Mouse (Mus musculus) testis, adult 2 months (tissue): Measurements from ENCODE around the gene Gm14226. TPM values are rescaled to one million over a fixed set of nuclear protein-coding genes. Genes with fewer than 3 reads are reported as not detected.
"Not testable (repeated sequence)": the region's sequence is repeated elsewhere in the genome, so short reads cannot be mapped to it uniquely, and the experiment has no call there.

ENCODE experiments used
- H3K27ac ChIP-seq: fragments of 200-500 bp; 2 replicates; pipeline ENCODE4 v1.5.1; 2012; ENCODE audit warnings: low read depth, low read length; ENCODE audit not compliant: control insufficient read depth, insufficient read depth
- H3K27me3 ChIP-seq: fragments of 200-500 bp; 2 replicates; pipeline ENCODE4 v1.6.1; 2012; ENCODE audit warnings: mild to moderate bottlenecking, low read length, moderate library complexity; ENCODE audit not compliant: control insufficient read depth, insufficient read depth
- H3K36me3 ChIP-seq: fragments of 200-500 bp; 2 replicates; pipeline ENCODE4 v1.6.1; 2012; ENCODE audit warnings: mild to moderate bottlenecking, low read length; ENCODE audit not compliant: control insufficient read depth, insufficient read depth
- H3K4me1 ChIP-seq: fragments of 200-500 bp; 2 replicates; pipeline ENCODE4 v1.6.1; 2012; ENCODE audit warnings: low read length; ENCODE audit not compliant: control insufficient read depth, insufficient read depth
- H3K4me3 ChIP-seq: fragments of 200-500 bp; 2 replicates; pipeline ENCODE4 v1.5.1; 2012; ENCODE audit warnings: low read depth, mild to moderate bottlenecking, low read length, moderate library complexity, mixed read lengths; ENCODE audit not compliant: control insufficient read depth
- CTCF ChIP-seq: fragments of 200-500 bp; IDR thresholded peaks from 2 replicates; pipeline ENCODE4 v1.5.1; 2012; ENCODE audit warnings: low read depth, mild to moderate bottlenecking, inconsistent platforms, low read length, moderate library complexity; ENCODE audit not compliant: control insufficient read depth, insufficient read depth, insufficient replicate concordance
- POLR2A ChIP-seq: fragments of 200-500 bp; IDR thresholded peaks from 2 replicates; pipeline ENCODE4 v1.6.1; 2012; ENCODE audit warnings: low read depth, mild to moderate bottlenecking, inconsistent platforms, low read length, moderate library complexity; ENCODE audit not compliant: control insufficient read depth
- polyA plus RNA-seq: library from polyadenylated mRNA; depleted of rRNA; stranded (reverse); fragments of >200 nt; gene quantifications from 2 replicates; pipeline ENCODE4 v1.2.3, GENCODE M21; 2012; rRNA removed

The Gm14226 gene
- 42.6 and 58.7 TPM in 2 replicates for polyA plus RNA-seq

DNA sequence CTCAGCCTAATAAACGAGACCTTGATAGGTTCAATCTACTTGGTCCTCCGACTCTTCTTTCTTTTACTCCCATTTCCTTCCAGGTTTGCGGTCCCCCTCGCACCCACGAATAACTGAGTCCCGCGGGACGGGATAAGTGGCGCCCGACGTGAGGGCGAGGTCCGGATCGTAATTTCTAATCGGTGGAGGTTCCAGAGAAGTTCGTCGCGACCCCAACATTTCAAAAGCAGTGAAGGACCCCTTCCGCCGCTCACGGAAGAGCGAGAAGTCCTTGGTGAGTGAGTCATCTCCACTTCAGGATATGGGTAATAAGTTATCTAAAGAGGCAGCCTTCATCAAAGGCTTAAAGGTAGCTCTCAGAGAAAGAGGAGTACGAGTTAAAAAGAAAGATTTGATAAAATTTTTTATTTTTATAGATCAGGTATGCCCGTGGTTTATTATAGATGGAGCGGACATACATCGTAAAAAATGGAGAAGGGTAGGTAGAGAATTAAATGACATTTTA lies at the start of gene Gm14226:
TSS of gene Gm14226 (plus strand) at position 16 of the 505 bp plus-strand sequence.
- not testable (repeated sequence) for H3K27me3 ChIP-seq, H3K36me3 ChIP-seq, H3K4me1 ChIP-seq
- peak within 1 kb of the TSS; percentile 79 for H3K4me3 ChIP-seq
- H3K27ac ChIP-seq: peak within 1 kb of the TSS; percentile 76

DNA sequence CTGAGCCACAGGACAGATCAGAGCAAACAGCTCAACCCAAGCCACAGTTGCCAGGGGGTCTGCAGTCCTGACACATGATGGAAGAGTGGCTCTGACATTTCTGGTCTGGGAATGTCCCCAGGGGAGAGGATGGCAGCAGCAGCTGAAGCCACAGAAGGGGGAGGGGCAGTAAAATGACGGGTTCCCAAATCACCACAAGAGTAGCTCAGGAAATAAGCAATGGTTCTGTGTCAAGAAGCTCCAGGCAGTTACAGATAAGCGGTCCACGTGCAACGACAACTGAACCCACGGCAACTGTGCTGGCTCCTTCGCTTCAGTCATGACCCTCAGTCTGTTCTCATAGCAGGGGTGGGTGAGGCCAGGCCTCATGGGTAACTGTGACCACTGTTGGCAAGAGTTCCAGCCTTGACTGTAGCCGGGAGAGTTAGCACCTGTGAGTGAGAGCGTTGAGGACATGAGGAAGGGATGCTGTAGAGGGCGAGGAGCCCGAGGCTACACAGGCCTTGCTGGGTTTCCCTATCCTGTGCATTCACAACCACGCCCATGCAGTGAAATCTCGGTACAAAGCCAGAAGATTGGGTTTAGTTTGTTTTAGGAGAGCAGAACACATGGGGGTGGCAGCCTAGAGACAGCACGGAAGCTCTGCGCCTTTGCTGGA lies 48.2 kb upstream of the Gm14226 start:
- H3K27ac ChIP-seq, H3K36me3 ChIP-seq, H3K4me3 ChIP-seq, H3K27me3 ChIP-seq, H3K4me1 ChIP-seq: not testable (repeated sequence)

DNA sequence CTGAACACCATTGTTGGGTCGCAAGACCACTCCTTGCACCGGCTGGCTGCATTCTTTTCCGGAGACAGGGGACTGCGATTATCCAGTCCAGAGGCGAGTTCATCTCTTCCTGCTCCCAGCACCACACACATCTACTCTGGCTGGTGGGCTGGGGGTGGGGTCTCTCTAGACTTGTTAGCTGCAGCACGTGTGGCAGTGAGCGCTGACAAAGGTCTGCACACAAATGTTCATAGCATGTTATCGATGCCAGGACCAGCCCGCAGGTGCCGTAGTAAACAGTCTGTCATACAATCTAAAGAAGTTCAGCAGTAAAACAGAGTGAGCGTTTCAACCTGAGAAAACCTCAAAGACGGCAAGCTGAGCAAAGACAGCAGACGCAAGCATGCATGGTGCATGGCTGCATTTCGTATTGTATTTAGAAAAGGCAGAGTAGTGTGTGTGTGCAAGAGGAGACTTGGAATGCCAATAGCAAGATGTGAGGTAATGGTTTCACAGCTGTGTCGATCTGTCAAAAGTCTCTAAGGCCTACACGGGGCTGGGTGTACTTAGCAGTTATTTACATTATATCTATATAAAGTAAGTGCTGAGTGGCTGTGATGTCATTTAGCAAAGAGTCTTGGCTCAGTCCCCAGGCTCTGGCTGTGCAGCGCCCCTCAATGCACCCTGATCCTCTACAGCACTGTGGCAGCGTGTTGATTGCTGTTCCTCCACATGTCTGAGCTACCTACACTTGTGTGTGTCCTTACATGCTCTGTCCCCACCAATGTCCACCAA lies 46.0 kb upstream of the Gm14226 start:
- H3K36me3 ChIP-seq: no peaks in the 10 kb centered on the region
- H3K4me3 ChIP-seq: no peak overlapping the region
- H3K27ac ChIP-seq: no peak overlapping the region
- no peaks in the 10 kb centered on the region for H3K4me1 ChIP-seq
- TF ChIP-seq CTCF: no peak
- no peak for TF ChIP-seq POLR2A
- H3K27me3 ChIP-seq: no peaks in the 10 kb centered on the region

DNA sequence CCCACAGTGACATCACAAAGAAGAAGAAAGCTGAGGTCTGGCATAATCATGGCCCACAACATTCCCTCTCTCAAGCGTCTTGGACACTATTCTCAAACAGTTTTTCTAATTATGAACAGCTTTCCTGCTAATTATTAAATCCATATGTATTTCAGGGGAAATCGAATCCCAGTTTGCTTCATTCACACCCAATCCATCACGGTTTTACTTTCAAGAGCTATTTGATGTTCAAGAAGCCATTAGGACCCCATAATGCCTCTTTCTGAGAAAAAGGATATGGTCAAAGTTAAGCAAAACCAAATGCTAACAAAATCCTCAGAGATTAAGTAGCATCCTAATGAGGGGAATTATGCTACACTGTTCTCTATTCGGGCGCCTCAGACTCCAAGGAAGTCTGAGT lies 45.1 kb upstream of the Gm14226 start:
- Histone ChIP-seq H3K36me3 (no peaks in the 10 kb centered on the region), H3K4me3 (no peak overlapping the region), H3K27ac (no peak overlapping the region), H3K27me3 (no peaks in the 10 kb centered on the region), H3K4me1 (no peaks in the 10 kb centered on the region)
- TF ChIP-seq CTCF: no peak
- no peak for TF ChIP-seq POLR2A

DNA sequence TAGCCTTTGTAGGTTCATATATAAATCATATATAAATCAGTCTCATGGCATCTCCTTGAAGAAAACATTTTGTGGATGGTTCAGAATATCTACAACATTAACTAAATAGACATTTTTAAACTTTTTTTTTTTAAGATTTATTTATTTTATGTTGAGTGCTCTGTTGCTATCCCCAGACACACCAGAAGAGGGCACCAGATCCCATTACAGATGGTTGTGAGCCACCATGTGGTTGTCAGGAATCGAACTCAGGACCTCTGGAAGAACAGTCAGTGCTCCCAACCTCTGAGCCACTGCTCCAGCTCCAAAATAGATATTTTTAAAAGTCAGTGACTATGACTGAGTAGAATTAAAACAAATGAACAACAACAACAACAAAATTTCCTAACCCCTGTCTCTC lies 31.5 kb upstream of the Gm14226 start:
- H3K27ac ChIP-seq: no peak overlapping the region
- TF ChIP-seq CTCF (0 out of 2 replicates have a peak, but pooled peaks have one; percentile 8), POLR2A (no peak)
- H3K36me3 ChIP-seq: no peaks in the 10 kb centered on the region
- no peaks in the 10 kb centered on the region for H3K4me1 ChIP-seq
- no peaks in the 10 kb centered on the region for H3K27me3 ChIP-seq
- no peak overlapping the region for H3K4me3 ChIP-seq

DNA sequence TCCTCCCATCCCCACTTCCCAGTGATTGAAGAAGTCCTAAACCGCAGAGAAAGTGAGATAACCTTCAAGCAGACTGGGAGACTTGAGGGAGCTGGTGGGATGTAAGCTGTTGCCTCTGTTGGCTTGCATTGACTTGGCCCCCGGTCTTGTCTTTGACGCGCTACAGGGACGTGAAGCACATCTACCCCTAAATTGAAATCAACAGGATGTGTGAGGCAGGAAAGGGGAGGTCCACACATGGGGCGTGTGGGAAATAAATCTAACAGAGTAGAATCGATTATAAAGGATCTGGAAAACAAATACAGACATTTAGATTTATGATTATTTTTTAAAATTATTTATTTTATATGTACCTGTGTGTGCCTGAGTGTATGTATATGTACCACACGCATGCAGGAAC lies 26.7 kb upstream of the Gm14226 start:
- TF ChIP-seq POLR2A: no peak
- no peak for TF ChIP-seq CTCF
- Histone ChIP-seq H3K4me3 (no peak overlapping the region), H3K4me1 (no peaks in the 10 kb centered on the region), H3K36me3 (no peaks in the 10 kb centered on the region), H3K27ac (no peak overlapping the region), H3K27me3 (no peaks in the 10 kb centered on the region)

DNA sequence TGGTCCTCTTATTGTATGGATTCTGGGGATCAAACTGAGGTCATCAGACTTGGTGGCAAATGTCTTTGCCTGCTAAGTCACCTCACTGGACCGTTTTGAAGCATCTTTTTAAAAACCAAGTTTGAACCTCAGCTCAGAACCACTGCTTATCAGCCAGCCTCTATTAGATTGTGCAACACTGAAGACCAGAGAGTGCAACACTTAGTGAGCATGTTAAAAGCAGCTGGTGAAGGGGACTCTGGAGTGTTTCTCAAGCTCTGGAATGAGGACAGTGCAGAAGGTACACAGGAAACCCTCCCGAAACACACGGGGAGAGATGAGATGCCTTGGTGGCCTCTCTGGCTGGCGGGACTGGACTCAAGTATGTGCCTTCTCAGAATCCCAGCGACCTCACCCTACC lies 26.0 kb upstream of the Gm14226 start:
- no peaks in the 10 kb centered on the region for H3K27me3 ChIP-seq
- no peak overlapping the region for H3K27ac ChIP-seq
- TF ChIP-seq CTCF: no peak
- no peak for TF ChIP-seq POLR2A
- H3K36me3 ChIP-seq: no peaks in the 10 kb centered on the region
- no peaks in the 10 kb centered on the region for H3K4me1 ChIP-seq
- no peak overlapping the region for H3K4me3 ChIP-seq

DNA sequence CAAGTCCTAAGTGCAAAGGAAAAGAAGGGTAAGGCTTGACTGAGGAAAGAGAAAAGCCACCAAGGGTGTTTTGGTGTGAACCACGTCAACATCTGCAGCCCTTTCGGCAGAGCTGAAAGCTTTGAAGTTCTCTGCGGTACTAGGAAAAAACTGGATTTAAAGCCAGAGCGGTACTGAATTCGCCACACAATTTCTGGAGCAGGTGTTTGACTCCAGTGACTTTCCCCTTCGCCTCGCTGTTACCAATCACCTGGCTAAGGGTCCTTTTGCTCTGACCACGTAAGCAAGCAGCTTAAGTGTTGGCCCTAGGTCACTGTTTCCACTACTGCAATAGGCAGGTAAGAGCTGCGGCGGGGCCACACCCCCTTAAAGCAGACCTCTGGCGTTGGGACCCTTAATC lies 12.6 kb upstream of the Gm14226 start:
- no peak overlapping the region for H3K27ac ChIP-seq
- H3K4me1 ChIP-seq: no peaks in the 10 kb centered on the region
- H3K36me3 ChIP-seq: no peaks in the 10 kb centered on the region
- no peaks in the 10 kb centered on the region for H3K27me3 ChIP-seq
- TF ChIP-seq CTCF (no peak), POLR2A (no peak)
- H3K4me3 ChIP-seq: no peak overlapping the region
